Mouse (Mus musculus) spleen, postnatal 14 days (tissue): ENCODE results near the gene Scrn2.
A peak's percentile ranks its signal among the peaks of the same experiment; 100 is the strongest.

ENCODE experiments used
- DNase-seq, 2 experiments: peaks; one replicate each; pipeline ENCODE4 v3.0.0; 2021 to 2022; ENCODE audit warnings: low spot score in 2 of 2

The Scrn2 gene

GRCm38 (mm10) chr11:97050216-97050943 lies 20.6 kb downstream of the Scrn2 start, which contains the start of gene Osbpl7:
Gene Osbpl7, plus strand, starts transcription at chr11:97050628.
- DNase-seq = peak; percentile 43 to 58

- no peak for DNase-seq
These were observed 21.3 kb downstream of the Scrn2 start for GRCm38 (mm10) chr11:97050944-97051586.

GRCm38 (mm10) chr11:97052219-97052646 lies 22.5 kb downstream of the Scrn2 start:
- DNase-seq = peak in 1 of 2 experiments; percentile 21

GRCm38 (mm10) chr11:97063274-97063920 lies 33.7 kb downstream of the Scrn2 start:
- DNase-seq = no peak

- no peak for DNase-seq
These were observed 34.2 kb downstream of the Scrn2 start for GRCm38 (mm10) chr11:97063921-97064295.

GRCm38 (mm10) chr11:97065538-97066295 lies 36.0 kb downstream of the Scrn2 start:
- DNase-seq = no peak

- DNase-seq = no peak
These were observed 37.1 kb downstream of the Scrn2 start for GRCm38 (mm10) chr11:97066656-97067360.

GRCm38 (mm10) chr11:97069333-97069732 lies 39.6 kb downstream of the Scrn2 start:
- no peak for DNase-seq

- no peak for DNase-seq
These were observed 40.0 kb downstream of the Scrn2 start for GRCm38 (mm10) chr11:97069770-97070169.

- DNase-seq = no peak
These were observed 41.4 kb downstream of the Scrn2 start for GRCm38 (mm10) chr11:97071129-97071528.

- DNase-seq = no peak
These were observed 42.8 kb downstream of the Scrn2 start for GRCm38 (mm10) chr11:97072533-97072932.

GRCm38 (mm10) chr11:97074235-97074634 lies 44.5 kb downstream of the Scrn2 start:
- DNase-seq = no peak

- DNase-seq = no peak
These were observed 49.0 kb downstream of the Scrn2 start for GRCm38 (mm10) chr11:97078751-97079150.

- DNase-seq = no peak
These were observed 50.6 kb downstream of the Scrn2 start for GRCm38 (mm10) chr11:97080291-97080690.

- DNase-seq = peak in 1 of 2 experiments; percentile 28
These were observed 53.2 kb downstream of the Scrn2 start for GRCm38 (mm10) chr11:97082977-97083376.
